Mouse (Mus musculus): ENCODE measurements around the gene Izumo3.

GRCm38 (mm10) chr4:92097386-92097785, 49.6 kb downstream of the Izumo3 start:
- no peak for TF ChIP-seq CTCF (conservative IDR thresholded peaks at IDR 0.05; ENCODE audit: insufficient read depth, insufficient read length, low read depth, low read length)
- no peak for TF ChIP-seq POLR2A (IDR thresholded peaks at IDR 0.05; ENCODE audit: low read depth, low read length)

Data from kidney, adult 2 months (tissue).